Mouse (Mus musculus) midbrain, embryonic 13.5 days (tissue): ENCODE data around the gene Rgs3. TPM values are rescaled to one million over a fixed set of nuclear protein-coding genes. Genes with fewer than 3 reads are reported as not detected.

Source experiments
- ATAC-seq: fragments of 200-750 bp; cut with Nextera tagmentation; 2 replicates; pipeline ENCODE4 v1.8.0; 2017; ENCODE audit warnings: mild to moderate bottlenecking, moderate TSS enrichment, moderate library complexity
- H3K27ac ChIP-seq: fragments of 300-500 bp; sonication (generic); 2 replicates; pipeline ENCODE4 v1.5.1; 2015; ENCODE audit warnings: inconsistent platforms, mild to moderate bottlenecking, moderate library complexity
- H3K27me3 ChIP-seq: fragments of 300-500 bp; sonication (generic); 2 replicates; pipeline ENCODE4 v1.6.1; 2015; ENCODE audit warnings: mild to moderate bottlenecking, inconsistent platforms
- H3K36me3 ChIP-seq: fragments of 300-500 bp; sonication (generic); 2 replicates; pipeline ENCODE4 v1.6.1; 2015; ENCODE audit warnings: mild to moderate bottlenecking, inconsistent platforms
- H3K4me1 ChIP-seq: fragments of 300-500 bp; sonication (generic); replicated peaks from 2 replicates; pipeline ENCODE4 v1.6.1; 2015; ENCODE audit warnings: inconsistent platforms
- H3K4me2 ChIP-seq: fragments of 300-500 bp; sonication (generic); replicated peaks from 2 replicates; pipeline ENCODE4 v1.6.1; 2015; ENCODE audit warnings: moderate library complexity, mild to moderate bottlenecking, inconsistent platforms
- H3K4me3 ChIP-seq: fragments of 300-500 bp; sonication (generic); replicated peaks from 2 replicates; pipeline ENCODE4 v1.5.1; 2015; ENCODE audit warnings: mild to moderate bottlenecking, inconsistent platforms
- H3K9ac ChIP-seq: fragments of 300-500 bp; sonication (generic); replicated peaks from 2 replicates; pipeline ENCODE4 v1.6.1; 2015; ENCODE audit warnings: mild to moderate bottlenecking, inconsistent platforms
- H3K9me3 ChIP-seq: fragments of 300-500 bp; sonication (generic); 2 replicates; pipeline ENCODE4 v1.6.1; 2016; ENCODE audit warnings: mild to moderate bottlenecking, inconsistent platforms
- WGBS: fragments of 180-500 bp; shearing (Covaris S2); methylation state at CpG from one replicate; pipeline ENCODE4 v1.1.7; 2015; 5-methylcytosine and 5-hydroxymethylcytosine counted together
- polyA plus RNA-seq: library from polyadenylated mRNA; unstranded; fragments of >200 nt; fragmentation: Nextera tagmentation; extraction: Ambion mirVana; gene quantifications from 2 replicates; pipeline ENCODE4 v1.2.1, GENCODE M21; 2015

The Rgs3 gene
- polyA plus RNA-seq: 65.9 and 70.0 TPM in 2 replicates

DNA sequence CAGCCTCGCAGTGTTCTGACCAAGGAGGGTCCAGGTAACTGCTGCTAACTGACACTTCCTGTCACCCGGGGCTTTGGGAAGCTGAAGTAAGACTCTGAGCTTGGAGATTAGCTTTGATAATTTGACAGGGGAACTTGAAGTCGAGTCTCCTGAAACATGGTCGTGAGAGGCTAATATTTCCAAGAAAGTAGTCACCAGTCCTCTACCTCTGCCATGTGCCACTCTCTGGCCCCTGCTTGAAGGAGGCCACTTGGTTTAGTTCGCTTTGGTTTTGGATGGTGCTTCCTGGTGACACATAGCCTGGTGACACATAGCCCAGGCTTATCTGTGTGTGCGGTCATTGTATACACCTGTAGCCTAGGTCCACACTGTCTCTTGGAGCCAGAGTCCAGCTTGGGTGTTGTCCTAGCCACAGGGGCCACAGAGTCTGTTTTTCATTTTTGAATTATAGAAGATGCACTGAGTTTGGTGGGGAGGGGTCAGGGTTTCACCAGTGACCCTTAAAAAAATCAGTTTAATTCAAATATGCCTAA is at the start of gene Rgs3:
TSS of gene Rgs3 (plus strand) at position 51 of the 533 bp plus-strand sequence.
- Histone ChIP-seq H3K36me3 (no peaks in the 10 kb centered on the region), H3K9ac (no peak within 1 kb of the TSS), H3K27me3 (no peaks in the 10 kb centered on the region), H3K9me3 (no peaks in the 10 kb centered on the region), H3K27ac (no peak within 1 kb of the TSS), H3K4me1 (peaks cover 8% of the 10 kb centered on the region), H3K4me3 (no peak within 1 kb of the TSS), H3K4me2 (no peak within 1 kb of the TSS)
- WGBS: 77% methylated on average over 6 of the region's 6 CpGs
- no peak for ATAC-seq

GRCm38 (mm10) chr4:62509946-62510345 is 49.7 kb upstream of the Rgs3 start:
- WGBS: 93% methylated on average over 11 of the region's 11 CpGs
- H3K36me3 ChIP-seq: peaks cover 68% of the 10 kb centered on the region
- no peak overlapping the region for H3K27ac ChIP-seq
- no peak overlapping the region for H3K4me3 ChIP-seq
- H3K4me2 ChIP-seq: no peak overlapping the region
- ATAC-seq: no peak
- H3K9ac ChIP-seq: no peak overlapping the region
- no peaks in the 10 kb centered on the region for H3K9me3 ChIP-seq
- no peaks in the 10 kb centered on the region for H3K4me1 ChIP-seq
- H3K27me3 ChIP-seq: no peaks in the 10 kb centered on the region

GRCm38 (mm10) chr4:62513998-62514506 is 45.6 kb upstream of the Rgs3 start:
- no peak overlapping the region for H3K4me2 ChIP-seq
- no peaks in the 10 kb centered on the region for H3K27me3 ChIP-seq
- H3K9me3 ChIP-seq: no peaks in the 10 kb centered on the region
- 47% methylated on average over 11 of the region's 11 CpGs for WGBS
- H3K4me3 ChIP-seq: no peak overlapping the region
- ATAC-seq: no peak
- peaks cover 50% of the 10 kb centered on the region for H3K36me3 ChIP-seq
- H3K27ac ChIP-seq: no peak overlapping the region
- no peak overlapping the region for H3K9ac ChIP-seq
- H3K4me1 ChIP-seq: peaks cover 11% of the 10 kb centered on the region

GRCm38 (mm10) chr4:62514995-62515394 is 44.7 kb upstream of the Rgs3 start:
- peaks cover 14% of the 10 kb centered on the region for H3K4me1 ChIP-seq
- H3K4me2 ChIP-seq: no peak overlapping the region
- ATAC-seq: no peak
- no peaks in the 10 kb centered on the region for H3K27me3 ChIP-seq
- 92% methylated on average over 7 of the region's 7 CpGs for WGBS
- no peaks in the 10 kb centered on the region for H3K9me3 ChIP-seq
- no peak overlapping the region for H3K4me3 ChIP-seq
- peaks cover 40% of the 10 kb centered on the region for H3K36me3 ChIP-seq
- H3K27ac ChIP-seq: no peak overlapping the region
- no peak overlapping the region for H3K9ac ChIP-seq

GRCm38 (mm10) chr4:62515490-62515889 is 44.2 kb upstream of the Rgs3 start:
- peaks cover 19% of the 10 kb centered on the region for H3K4me1 ChIP-seq
- no peak for ATAC-seq
- H3K9ac ChIP-seq: peak overlapping the region; percentile 39; the same call in 1 of the 2 replicates
- H3K27me3 ChIP-seq: no peaks in the 10 kb centered on the region
- H3K4me3 ChIP-seq: no peak overlapping the region
- no peak overlapping the region for H3K27ac ChIP-seq
- peaks cover 35% of the 10 kb centered on the region for H3K36me3 ChIP-seq
- H3K4me2 ChIP-seq: no peak overlapping the region
- WGBS: 84% methylated on average over 3 of the region's 3 CpGs
- H3K9me3 ChIP-seq: no peaks in the 10 kb centered on the region

DNA sequence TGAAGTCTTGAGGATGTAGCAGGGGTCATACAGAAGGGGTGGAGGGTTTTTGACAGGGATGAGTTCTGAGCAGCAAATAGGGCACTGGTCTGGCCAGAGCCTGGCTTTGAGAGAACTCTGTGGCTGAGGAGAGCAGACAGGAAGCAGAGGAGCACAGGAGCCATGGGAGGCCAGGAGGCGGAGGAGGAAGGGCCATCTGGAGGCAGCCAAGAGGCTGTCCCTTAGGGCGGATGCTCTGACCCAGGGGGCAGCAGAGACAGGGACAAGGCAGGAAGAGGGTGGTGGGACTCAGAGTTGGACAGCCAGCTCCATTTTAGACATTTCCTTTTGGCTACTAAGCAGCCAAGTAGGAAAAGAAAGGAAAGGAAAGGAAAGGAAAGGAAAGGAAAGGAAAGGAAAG is 43.6 kb upstream of the Rgs3 start:
- H3K4me1 ChIP-seq: peaks cover 21% of the 10 kb centered on the region
- H3K36me3 ChIP-seq: peaks cover 29% of the 10 kb centered on the region
- H3K27ac ChIP-seq: no peak overlapping the region
- peak overlapping the region; percentile 39; the same call in 1 of the 2 replicates for H3K9ac ChIP-seq
- ATAC-seq: no peak
- no peaks in the 10 kb centered on the region for H3K27me3 ChIP-seq
- H3K9me3 ChIP-seq: no peaks in the 10 kb centered on the region
- no peak overlapping the region for H3K4me2 ChIP-seq
- WGBS: 53% methylated on average over 2 of the region's 2 CpGs
- no peak overlapping the region for H3K4me3 ChIP-seq

DNA sequence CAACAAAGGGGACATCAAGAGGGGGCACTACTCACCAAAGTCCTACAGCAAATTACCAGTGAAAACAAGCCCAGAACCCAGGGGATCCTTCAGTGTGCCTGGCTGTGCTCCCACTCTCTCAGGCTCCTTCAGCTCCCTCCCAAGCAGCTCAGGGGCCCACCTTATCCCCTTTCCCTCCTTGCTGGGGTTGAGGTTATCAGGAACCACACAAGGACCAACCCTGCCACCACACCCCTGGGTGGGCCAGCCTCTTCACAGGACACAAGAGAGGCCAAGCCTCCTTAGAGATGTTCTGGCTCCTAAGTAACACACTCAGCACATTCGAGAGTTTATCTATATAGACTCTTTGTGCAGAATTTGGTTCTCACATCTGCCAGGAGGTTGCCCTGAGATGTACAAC is 43.1 kb upstream of the Rgs3 start:
- Histone ChIP-seq H3K27ac (no peak overlapping the region; the same call in 1 of the 2 replicates), H3K27me3 (no peaks in the 10 kb centered on the region), H3K9ac (no peak overlapping the region), H3K4me2 (no peak overlapping the region), H3K36me3 (peaks cover 24% of the 10 kb centered on the region), H3K9me3 (no peaks in the 10 kb centered on the region), H3K4me3 (no peak overlapping the region), H3K4me1 (peaks cover 21% of the 10 kb centered on the region)
- ATAC-seq: no peak
- WGBS: 78% methylated on average over 1 of the region's 1 CpGs

GRCm38 (mm10) chr4:62517046-62517445 is 42.6 kb upstream of the Rgs3 start:
- 94% methylated on average over 8 of the region's 8 CpGs for WGBS
- no peak overlapping the region; the same call in 1 of the 2 replicates for H3K27ac ChIP-seq
- H3K4me2 ChIP-seq: no peak overlapping the region
- H3K9me3 ChIP-seq: no peaks in the 10 kb centered on the region
- peaks cover 21% of the 10 kb centered on the region for H3K4me1 ChIP-seq
- no peak overlapping the region for H3K4me3 ChIP-seq
- no peak overlapping the region for H3K9ac ChIP-seq
- no peaks in the 10 kb centered on the region for H3K27me3 ChIP-seq
- ATAC-seq: no peak
- H3K36me3 ChIP-seq: peaks cover 20% of the 10 kb centered on the region

- Histone ChIP-seq H3K4me2 (peak overlapping the region; percentile 77), H3K27me3 (no peaks in the 10 kb centered on the region), H3K9ac (peak overlapping the region; percentile 84; the same call in 1 of the 2 replicates), H3K27ac (no peak overlapping the region), H3K4me1 (peaks cover 21% of the 10 kb centered on the region), H3K36me3 (peaks cover 16% of the 10 kb centered on the region), H3K4me3 (no peak overlapping the region), H3K9me3 (no peaks in the 10 kb centered on the region)
- 86% methylated on average over 10 of the region's 10 CpGs for WGBS
- no peak for ATAC-seq
Measured at GRCm38 (mm10) chr4:62517538-62518415, 41.9 kb upstream of the Rgs3 start.

- Histone ChIP-seq H3K27ac (peak overlapping the region; percentile 27; the same call in 1 of the 2 replicates), H3K27me3 (no peaks in the 10 kb centered on the region), H3K4me3 (peak overlapping the region; percentile 71), H3K36me3 (peaks cover 12% of the 10 kb centered on the region), H3K4me2 (peak overlapping the region; percentile 77), H3K9ac (peak overlapping the region; percentile 84), H3K9me3 (no peaks in the 10 kb centered on the region), H3K4me1 (peaks cover 21% of the 10 kb centered on the region)
- ATAC-seq: no peak; the same call in 1 of the 2 replicates
- 55% methylated on average over 13 of the region's 13 CpGs for WGBS
Measured at GRCm38 (mm10) chr4:62518416-62519121, 41.1 kb upstream of the Rgs3 start.

GRCm38 (mm10) chr4:62519122-62519848 is 40.4 kb upstream of the Rgs3 start:
- H3K27ac ChIP-seq: peak overlapping the region; percentile 79
- peaks cover 27% of the 10 kb centered on the region for H3K4me1 ChIP-seq
- peak; percentile 19 for ATAC-seq
- peak overlapping the region; percentile 77 for H3K4me2 ChIP-seq
- no peaks in the 10 kb centered on the region for H3K27me3 ChIP-seq
- 2% methylated on average over 26 of the region's 26 CpGs for WGBS
- H3K9ac ChIP-seq: peak overlapping the region; percentile 84
- H3K9me3 ChIP-seq: no peaks in the 10 kb centered on the region
- H3K36me3 ChIP-seq: peaks cover 8% of the 10 kb centered on the region
- peak overlapping the region; percentile 71 for H3K4me3 ChIP-seq
